Mouse (Mus musculus): ENCODE data around the gene Tm9sf2. TPM values are rescaled to one million over a fixed set of nuclear protein-coding genes. Genes with fewer than 3 reads are reported as not detected.

The Tm9sf2 gene
- polyA plus RNA-seq, 1 experiment, result 22.3 TPM

DNA sequence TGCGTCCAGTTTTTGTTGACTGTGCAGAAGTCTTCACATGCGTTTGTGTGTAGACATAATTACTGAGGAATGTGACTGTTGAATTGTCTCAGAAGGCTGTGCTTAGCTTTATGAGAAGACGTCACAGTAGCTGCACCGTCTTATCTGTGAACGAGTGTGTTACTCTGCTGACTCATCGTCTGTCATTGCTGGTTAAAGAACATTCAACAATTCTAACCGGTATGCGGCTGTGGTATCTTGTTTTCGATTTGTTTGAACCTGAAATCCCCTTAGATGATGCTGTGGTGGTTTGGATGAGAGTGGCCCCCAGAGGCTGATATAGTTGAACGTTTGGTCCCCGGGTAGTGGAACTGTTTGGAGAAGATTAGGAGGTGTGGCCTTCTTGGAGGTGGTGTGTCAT lies 77.1 kb downstream of the Tm9sf2 start:
- Histone ChIP-seq H3K4me3 (replicated peaks; ENCODE audit: control insufficient read depth, low read depth, low read length) (peak overlapping the region; percentile 4), H3K27ac (ENCODE audit: control insufficient read depth, insufficient read depth, low read depth, low read length, poor library complexity) (no peak overlapping the region), H3K4me1 (ENCODE audit: control insufficient read depth, insufficient read depth, low read length) (no peaks in the 10 kb centered on the region; the same call in 1 of the 2 replicates)
- TF ChIP-seq POLR2A (IDR thresholded peaks at IDR 0.05; ENCODE audit: borderline replicate concordance, control insufficient read depth, low read depth, low read length) (no peak), CTCF (IDR thresholded peaks at IDR 0.05; ENCODE audit: control insufficient read depth, insufficient read depth, low read length) (no peak)
- 60% methylated on average over 11 of the region's 11 CpGs for WGBS

- 88% methylated on average over 5 of the region's 5 CpGs for WGBS
- TF ChIP-seq POLR2A (IDR thresholded peaks at IDR 0.05; ENCODE audit: borderline replicate concordance, control insufficient read depth, low read depth, low read length) (no peak), CTCF (IDR thresholded peaks at IDR 0.05; ENCODE audit: control insufficient read depth, insufficient read depth, low read length) (no peak)
- H3K27ac ChIP-seq (ENCODE audit: control insufficient read depth, insufficient read depth, low read depth, low read length, poor library complexity), result no peak overlapping the region
- H3K4me1 ChIP-seq (ENCODE audit: control insufficient read depth, insufficient read depth, low read length), result no peaks in the 10 kb centered on the region
- H3K4me3 ChIP-seq (replicated peaks; ENCODE audit: control insufficient read depth, low read depth, low read length), result no peak overlapping the region
These were observed 81.4 kb downstream of the Tm9sf2 start for GRCm38 (mm10) chr14:122188250-122188649.

GRCm38 (mm10) chr14:122189901-122190300 lies 83.1 kb downstream of the Tm9sf2 start:
- Histone ChIP-seq H3K4me3 (replicated peaks; ENCODE audit: control insufficient read depth, low read depth, low read length) (no peak overlapping the region), H3K27ac (ENCODE audit: control insufficient read depth, insufficient read depth, low read depth, low read length, poor library complexity) (no peak overlapping the region), H3K4me1 (ENCODE audit: control insufficient read depth, insufficient read depth, low read length) (no peaks in the 10 kb centered on the region)
- no peak for TF ChIP-seq POLR2A (IDR thresholded peaks at IDR 0.05; ENCODE audit: borderline replicate concordance, control insufficient read depth, low read depth, low read length)
- no peak for TF ChIP-seq CTCF (IDR thresholded peaks at IDR 0.05; ENCODE audit: control insufficient read depth, insufficient read depth, low read length)
- WGBS, result 86% methylated on average over 5 of the region's 5 CpGs

GRCm38 (mm10) chr14:122190527-122190926 lies 83.7 kb downstream of the Tm9sf2 start:
- TF ChIP-seq POLR2A (IDR thresholded peaks at IDR 0.05; ENCODE audit: borderline replicate concordance, control insufficient read depth, low read depth, low read length) (no peak), CTCF (IDR thresholded peaks at IDR 0.05; ENCODE audit: control insufficient read depth, insufficient read depth, low read length) (no peak)

DNA sequence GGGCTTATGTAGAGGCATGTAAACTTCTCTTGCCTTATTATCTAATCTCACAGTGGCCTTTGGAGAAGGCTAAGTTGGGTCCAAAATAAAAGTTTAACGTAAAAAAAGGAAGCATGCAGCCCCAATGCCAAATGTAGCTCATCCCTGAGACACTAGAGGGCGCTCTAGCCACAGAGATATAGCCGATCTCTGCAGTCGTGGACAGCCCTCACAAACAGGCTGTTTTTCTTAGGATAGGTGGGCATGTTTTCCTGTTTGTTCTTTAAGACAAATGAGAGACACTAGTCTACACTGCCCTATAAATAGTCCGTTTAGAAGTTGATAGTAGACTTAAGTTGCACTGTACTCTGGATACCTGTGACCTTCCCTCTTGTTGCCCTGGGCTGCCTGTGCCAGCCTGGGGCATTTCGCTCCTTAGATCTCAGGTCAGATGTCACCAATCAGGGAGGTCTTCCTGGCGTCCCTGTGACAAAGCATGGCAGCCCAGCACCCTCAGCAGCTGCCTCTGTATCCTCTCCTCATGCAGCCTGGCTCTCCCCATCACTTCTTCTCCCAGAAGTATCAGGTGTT lies 84.2 kb downstream of the Tm9sf2 start:
- TF ChIP-seq CTCF (IDR thresholded peaks at IDR 0.05; ENCODE audit: control insufficient read depth, insufficient read depth, low read length), result peak; percentile 84
- no peak for TF ChIP-seq POLR2A (IDR thresholded peaks at IDR 0.05; ENCODE audit: borderline replicate concordance, control insufficient read depth, low read depth, low read length)
- WGBS, result 17% methylated on average over 7 of the region's 7 CpGs
- no peaks in the 10 kb centered on the region for H3K4me1 ChIP-seq (ENCODE audit: control insufficient read depth, insufficient read depth, low read length)
- H3K27ac ChIP-seq (ENCODE audit: control insufficient read depth, insufficient read depth, low read depth, low read length, poor library complexity), result no peak overlapping the region
- no peak overlapping the region for H3K4me3 ChIP-seq (replicated peaks; ENCODE audit: control insufficient read depth, low read depth, low read length)

More at GRCm38 (mm10) chr14:122190527-122190926, 83.7 kb downstream of the Tm9sf2 start:
- WGBS, result 21% methylated on average over 2 of the region's 2 CpGs
- H3K4me3 ChIP-seq (replicated peaks; ENCODE audit: control insufficient read depth, low read depth, low read length), result no peak overlapping the region
- no peaks in the 10 kb centered on the region for H3K4me1 ChIP-seq (ENCODE audit: control insufficient read depth, insufficient read depth, low read length)
- H3K27ac ChIP-seq (ENCODE audit: control insufficient read depth, insufficient read depth, low read depth, low read length, poor library complexity), result no peak overlapping the region

- Histone ChIP-seq H3K27ac (ENCODE audit: control insufficient read depth, insufficient read depth, low read depth, low read length, poor library complexity) (no peak overlapping the region), H3K4me3 (replicated peaks; ENCODE audit: control insufficient read depth, low read depth, low read length) (no peak overlapping the region), H3K4me1 (ENCODE audit: control insufficient read depth, insufficient read depth, low read length) (no peaks in the 10 kb centered on the region)
- WGBS, result 95% methylated on average over 8 of the region's 8 CpGs
- TF ChIP-seq CTCF (IDR thresholded peaks at IDR 0.05; ENCODE audit: control insufficient read depth, insufficient read depth, low read length) (no peak), POLR2A (IDR thresholded peaks at IDR 0.05; ENCODE audit: borderline replicate concordance, control insufficient read depth, low read depth, low read length) (no peak)
These were observed 87.8 kb downstream of the Tm9sf2 start for GRCm38 (mm10) chr14:122194630-122195029.

DNA sequence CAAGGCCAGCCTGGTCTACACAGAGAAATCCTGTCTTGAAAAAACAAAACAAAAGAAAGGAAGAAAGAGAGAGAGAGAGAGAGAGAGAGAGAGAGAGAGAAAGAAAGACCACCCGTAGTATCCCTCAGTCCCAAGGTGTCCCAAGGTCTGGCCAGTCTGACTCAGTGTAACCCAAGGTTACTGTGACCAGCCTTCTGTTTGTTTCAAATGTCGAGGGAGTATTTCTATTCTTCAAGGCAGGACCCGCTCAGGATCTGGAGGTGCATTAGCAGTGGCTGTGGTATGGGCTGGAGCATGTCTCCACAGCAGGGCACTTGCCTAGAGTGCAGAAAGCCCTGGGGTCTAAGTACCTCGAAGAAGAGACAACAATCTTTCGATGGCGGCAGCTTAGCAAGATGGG lies 90.0 kb downstream of the Tm9sf2 start:
- TF ChIP-seq CTCF (IDR thresholded peaks at IDR 0.05; ENCODE audit: control insufficient read depth, insufficient read depth, low read length) (no peak), POLR2A (IDR thresholded peaks at IDR 0.05; ENCODE audit: borderline replicate concordance, control insufficient read depth, low read depth, low read length) (no peak)
- WGBS, result 88% methylated on average over 6 of the region's 6 CpGs
- H3K27ac ChIP-seq (ENCODE audit: control insufficient read depth, insufficient read depth, low read depth, low read length, poor library complexity), result no peak overlapping the region
- no peaks in the 10 kb centered on the region for H3K4me1 ChIP-seq (ENCODE audit: control insufficient read depth, insufficient read depth, low read length)
- no peak overlapping the region for H3K4me3 ChIP-seq (replicated peaks; ENCODE audit: control insufficient read depth, low read depth, low read length)

- no peak for TF ChIP-seq POLR2A (IDR thresholded peaks at IDR 0.05; ENCODE audit: borderline replicate concordance, control insufficient read depth, low read depth, low read length)
- TF ChIP-seq CTCF (IDR thresholded peaks at IDR 0.05; ENCODE audit: control insufficient read depth, insufficient read depth, low read length), result no peak
- Histone ChIP-seq H3K27ac (ENCODE audit: control insufficient read depth, insufficient read depth, low read depth, low read length, poor library complexity) (no peak overlapping the region), H3K4me3 (replicated peaks; ENCODE audit: control insufficient read depth, low read depth, low read length) (no peak overlapping the region), H3K4me1 (ENCODE audit: control insufficient read depth, insufficient read depth, low read length) (no peaks in the 10 kb centered on the region)
- 88% methylated on average over 14 of the region's 14 CpGs for WGBS
These were observed 93.5 kb downstream of the Tm9sf2 start for GRCm38 (mm10) chr14:122200247-122200885.

Measured in bone marrow, adult 2 months (tissue).